Mouse (Mus musculus) adrenal gland, adult (tissue): Measurements from ENCODE around the gene Otud7b.

Experiments used
- DNase-seq, 2 experiments: peaks; one replicate each; pipeline ENCODE4 v3.0.0; 2022 to 2023; ENCODE audit warnings: low spot score in 1 of 2; ENCODE audit not compliant: inconsistent age in 2 of 2

Otud7b gene

GRCm38 (mm10) chr3:96132478-96132877, 28.2 kb downstream of the Otud7b start:
- DNase-seq = no peak

DNA sequence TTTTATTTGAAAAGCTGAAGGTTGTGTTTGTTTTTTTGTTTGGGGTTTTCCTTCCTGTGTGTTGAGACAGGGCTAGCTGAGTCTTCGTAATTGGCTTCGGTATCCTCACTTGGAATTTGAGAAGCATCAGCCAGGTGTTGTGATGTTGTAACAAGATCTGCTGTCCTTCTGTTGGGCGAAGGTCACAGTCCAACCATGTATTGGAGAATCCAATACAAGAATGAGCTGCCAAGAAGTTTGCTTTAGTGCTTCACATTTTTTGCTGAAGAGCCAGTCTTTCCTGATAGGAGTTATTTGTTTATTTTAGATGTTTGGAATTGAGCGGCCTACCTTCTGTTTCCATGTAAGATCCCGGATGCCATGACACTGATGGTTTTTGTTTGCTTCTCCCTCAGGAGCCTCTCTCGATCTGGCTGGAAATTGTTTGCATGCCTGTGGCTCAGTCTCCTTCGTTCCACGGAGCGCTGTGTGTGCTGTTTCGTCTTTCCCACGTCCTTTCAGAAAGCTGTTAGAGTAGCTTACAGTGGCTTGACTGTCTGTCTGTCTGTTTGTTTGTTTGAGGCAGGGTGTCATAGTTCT, 29.1 kb downstream of the Otud7b start:
- DNase-seq = no peak

DNA sequence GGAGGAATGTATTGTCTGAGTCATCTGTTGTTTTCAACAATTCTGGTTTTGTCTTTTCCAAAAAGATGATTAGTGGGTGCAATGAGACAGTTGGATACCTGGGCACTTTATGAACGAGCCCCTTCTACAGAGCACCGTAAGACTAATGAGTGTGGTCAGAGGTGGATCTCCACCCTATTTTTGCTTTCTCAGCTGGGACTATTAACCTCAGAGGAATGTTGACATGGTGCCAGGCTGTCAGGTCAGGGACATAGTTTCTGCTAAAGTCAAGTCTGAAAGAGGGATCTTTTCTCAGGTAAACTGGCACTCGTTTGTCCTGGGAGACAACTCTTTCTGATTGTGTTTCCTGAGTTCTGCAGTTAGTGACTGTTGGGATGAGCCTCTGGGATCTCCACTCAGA, 30.7 kb downstream of the Otud7b start:
- peak; percentile 73 to 90 for DNase-seq

- peak; percentile 37 to 90 for DNase-seq
These were observed 43.6 kb downstream of the Otud7b start for GRCm38 (mm10) chr3:96147950-96148349.

DNA sequence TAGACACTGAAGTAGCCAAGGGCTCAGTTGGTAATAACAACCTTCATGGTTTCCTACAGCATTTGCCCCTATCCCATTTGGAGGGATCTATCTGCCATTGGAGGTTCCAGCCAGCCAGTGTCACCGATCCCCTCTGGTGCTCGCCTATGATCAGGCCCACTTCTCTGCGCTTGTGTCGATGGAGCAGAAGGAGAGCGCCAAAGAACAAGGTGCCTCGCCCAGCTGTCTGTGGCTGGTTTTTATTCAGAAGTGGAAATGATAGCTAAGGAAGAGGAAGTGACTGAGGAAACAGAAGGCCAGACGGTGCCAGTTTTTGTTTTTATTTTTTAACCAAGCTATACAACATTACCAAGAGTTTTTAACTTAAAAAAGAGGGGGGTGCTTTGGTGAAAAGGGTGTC, 47.5 kb downstream of the Otud7b start:
- DNase-seq = no peak

GRCm38 (mm10) chr3:96152611-96153010, 48.3 kb downstream of the Otud7b start:
- no peak for DNase-seq

GRCm38 (mm10) chr3:96155501-96155900, 51.2 kb downstream of the Otud7b start:
- DNase-seq = no peak

- DNase-seq = no peak
These were observed 55.5 kb downstream of the Otud7b start for GRCm38 (mm10) chr3:96159820-96160219.

DNA sequence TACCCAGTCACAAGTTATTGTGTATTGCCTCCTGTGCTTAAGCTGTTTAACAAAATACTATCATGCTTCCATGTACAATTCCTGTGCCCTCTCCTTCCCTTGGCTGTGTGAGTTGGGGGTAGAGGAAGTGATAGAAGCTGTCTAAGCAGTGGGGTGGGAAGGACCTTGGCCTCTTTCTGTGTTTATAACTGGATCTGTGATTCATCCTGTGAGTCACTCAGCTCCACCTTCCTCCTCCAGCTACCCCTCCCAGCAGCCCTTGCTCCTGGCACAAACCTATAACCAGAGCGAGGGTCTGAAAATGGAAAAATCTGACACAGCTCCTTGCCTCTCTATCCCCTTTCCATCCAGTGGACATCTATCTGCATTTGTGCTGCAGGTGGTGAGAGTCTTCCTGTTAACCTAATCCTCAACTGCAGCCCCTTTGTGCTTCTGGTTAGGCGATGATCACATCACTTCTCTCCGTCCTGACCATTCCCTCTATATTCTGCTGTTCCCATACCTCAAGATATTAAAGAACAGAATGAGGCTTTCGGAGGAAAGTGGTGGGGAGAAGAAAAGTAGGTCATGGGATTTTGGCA, 56.0 kb downstream of the Otud7b start:
- peak; percentile 87 to 95 for DNase-seq

- DNase-seq = peak; percentile 88 to 94
These were observed 56.6 kb downstream of the Otud7b start for GRCm38 (mm10) chr3:96160803-96161516.

GRCm38 (mm10) chr3:96161869-96162840, 57.8 kb downstream of the Otud7b start, which contains the start of gene Mtmr11:
Gene Mtmr11 (plus strand): TSS chr3:96162004.
- DNase-seq = peak; percentile 55 to 87

DNA sequence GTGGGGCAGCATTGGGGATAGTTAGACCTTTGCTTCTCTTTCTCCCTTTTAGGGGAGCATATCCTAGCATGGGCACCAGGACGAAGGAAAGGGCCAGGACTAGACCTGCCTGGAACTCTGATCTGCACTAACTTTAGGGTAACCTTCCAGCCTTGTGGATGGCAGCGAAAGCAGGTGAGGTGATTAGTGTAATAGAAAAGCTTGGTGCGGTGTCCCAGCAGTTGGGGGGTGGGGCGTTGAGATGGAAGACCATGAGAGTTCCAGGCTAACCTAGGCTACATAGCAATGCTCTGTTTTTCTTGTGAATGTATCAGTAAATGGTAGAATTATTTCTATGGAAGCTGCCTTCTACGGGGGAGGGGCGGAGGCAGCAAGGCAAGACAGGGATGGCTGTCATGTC, 58.7 kb downstream of the Otud7b start:
- peak in 1 of 2 experiments; percentile 52 for DNase-seq

- DNase-seq = no peak
These were observed 64.3 kb downstream of the Otud7b start for GRCm38 (mm10) chr3:96168466-96169158.

- DNase-seq = peak; percentile 64 to 84
These were observed 65.9 kb downstream of the Otud7b start for GRCm38 (mm10) chr3:96170276-96170675.

DNA sequence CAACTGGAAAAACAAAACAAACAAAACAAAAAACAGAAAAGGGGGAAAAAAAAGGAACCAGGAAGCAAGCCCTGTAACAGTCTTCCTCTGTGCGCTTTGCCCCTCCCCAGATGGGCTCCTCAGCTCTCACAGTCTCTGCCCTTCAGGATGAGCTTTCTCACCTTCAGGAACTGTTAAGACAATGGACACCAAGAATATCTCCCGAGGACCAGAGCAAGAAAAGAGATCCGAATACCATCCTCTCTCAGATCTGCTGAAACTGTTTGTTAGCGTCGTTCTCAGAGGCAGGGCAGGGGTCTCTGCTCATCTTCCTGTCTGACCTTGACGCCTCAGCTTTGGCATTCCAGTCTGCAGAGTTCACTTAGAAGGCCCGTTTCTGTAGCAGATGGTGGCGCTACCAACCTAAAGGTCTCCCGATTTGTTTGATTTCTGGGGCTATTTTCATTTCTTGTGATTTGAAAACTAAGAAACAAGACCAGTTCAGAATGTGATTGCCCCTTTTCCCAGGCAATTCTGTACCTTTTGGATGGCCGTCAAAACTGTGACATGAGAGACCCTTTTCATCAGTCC, 66.7 kb downstream of the Otud7b start:
- peak in 1 of 2 experiments; percentile 76 for DNase-seq

- DNase-seq = no peak
These were observed 67.4 kb downstream of the Otud7b start for GRCm38 (mm10) chr3:96171583-96172196.

DNA sequence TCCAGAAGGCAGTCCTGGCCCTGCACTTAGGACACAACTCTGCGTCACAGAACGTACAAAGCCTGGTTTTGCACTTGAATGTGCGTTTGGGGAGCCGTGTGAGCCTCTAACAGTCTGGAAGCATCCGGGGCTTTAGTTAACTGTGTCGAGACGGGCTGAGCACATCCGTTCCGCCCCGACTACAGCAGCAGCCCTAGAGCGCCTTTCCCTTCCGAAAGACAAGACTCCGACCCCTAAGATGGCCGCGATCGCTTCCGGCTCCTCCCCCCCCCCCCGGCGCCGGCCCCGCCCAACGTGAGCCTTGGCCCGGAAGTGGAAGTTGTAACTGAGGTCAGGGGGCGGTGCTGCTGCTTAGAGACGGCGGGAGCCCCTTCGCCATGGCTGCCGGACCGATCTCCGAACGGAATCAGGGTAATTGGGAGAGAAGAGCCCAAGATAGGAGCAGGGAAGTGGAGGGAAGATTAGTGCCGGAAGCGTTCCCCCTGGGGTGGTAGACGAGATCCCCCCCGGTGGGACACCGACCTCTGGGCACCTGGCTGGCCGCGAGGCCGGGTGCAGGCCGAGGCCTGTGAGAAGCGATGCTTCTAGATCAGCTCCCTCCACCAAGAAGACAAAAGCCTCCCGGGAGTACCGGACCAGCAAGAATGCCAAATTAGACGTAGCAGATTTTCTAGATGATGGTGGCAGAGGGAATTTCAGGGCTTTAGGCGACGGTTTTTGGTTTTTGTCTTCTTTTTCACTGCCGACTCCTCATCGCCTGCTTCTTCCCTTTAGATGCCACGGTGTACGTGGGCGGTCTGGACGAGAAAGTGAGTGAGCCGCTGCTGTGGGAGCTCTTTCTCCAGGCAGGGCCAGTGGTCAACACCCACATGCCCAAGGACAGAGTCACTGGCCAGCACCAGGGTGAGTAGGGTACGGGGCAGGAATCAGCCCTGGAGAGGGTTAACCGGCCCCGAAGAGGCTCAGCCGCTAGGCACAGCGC, 68.2 kb downstream of the Otud7b start, which contains the start of gene Sf3b4:
TSS of gene Sf3b4 (plus strand) at position 136 of the 982 bp plus-strand sequence.
- DNase-seq = peak; percentile 87 to 96

DNA sequence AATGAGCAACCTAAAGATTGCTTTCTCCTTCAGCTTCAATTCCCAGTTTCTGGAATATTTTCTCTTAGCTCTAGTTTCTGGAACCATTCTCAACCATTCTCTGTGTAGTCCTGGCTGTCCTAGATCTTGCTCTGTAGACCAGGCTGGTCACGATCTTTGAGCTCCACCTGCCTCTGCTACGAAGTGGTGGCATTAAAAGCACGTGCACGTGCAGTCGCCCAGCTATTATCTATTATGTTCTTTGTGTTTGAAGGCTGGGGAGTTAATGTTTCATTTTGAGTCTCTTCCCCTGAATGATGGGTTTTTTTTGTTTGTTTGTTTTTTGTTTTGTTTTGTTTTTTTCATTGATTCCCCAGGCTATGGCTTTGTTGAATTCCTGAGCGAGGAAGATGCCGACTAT, 68.9 kb downstream of the Otud7b start:
- no peak for DNase-seq
